Comparison of ENCODE assay signal across 11 mouse cellular contexts in genomic region chr5:144159137-144159536, GRCm38 (mm10). TPM values are rescaled to one million over a fixed set of nuclear protein-coding genes. Genes with fewer than 3 reads are reported as not detected.
A peak's percentile ranks its signal among the peaks of the same experiment; 100 is the strongest.
DNase-seq lines count a peak whose midpoint lies in the region; ATAC-seq and TF ChIP-seq lines count a peak whose summit lies in the region.
"Had no signal": no experiment of that assay in that cellular context is flagged by ENCODE, and none has a peak within 500 bp of the region (broad histone marks: within the 10 kb centered on the region; RNA-seq: fewer than 3 reads in every experiment).

No protein-coding gene starts in this region.

- peak overlapping the region; percentile 25; the same call in 1 of the 2 replicates for H3K27ac ChIP-seq in heart, embryonic 12.5 days (ENCODE audit: poor library complexity, severe bottlenecking)
- peak overlapping the region; percentile 44 for H3K27ac ChIP-seq in lung, postnatal 0 days (ENCODE audit: low read length)
- H3K27ac ChIP-seq in hindbrain, embryonic 14.5 days: 0 out of 2 replicates have a peak overlapping the region, but pooled peaks have one; percentile 54
- peak overlapping the region; percentile 81; the same call in 1 of the 2 replicates for H3K27ac ChIP-seq in stomach, embryonic 14.5 days (ENCODE audit: low read length)
- H3K27ac ChIP-seq in liver, postnatal 0 days (ENCODE audit: low read depth): no peak overlapping the region
- H3K27ac ChIP-seq: liver, embryonic 15.5 days had no signal

- H3K4me2 ChIP-seq in heart, embryonic 12.5 days: no peak overlapping the region
- no peak overlapping the region for H3K4me2 ChIP-seq in lung, postnatal 0 days (replicated peaks; ENCODE audit: low read depth, low read length)
- no peak overlapping the region for H3K4me2 ChIP-seq in hindbrain, embryonic 14.5 days (replicated peaks)
- no peak overlapping the region for H3K4me2 ChIP-seq in stomach, embryonic 14.5 days (replicated peaks; ENCODE audit: low read depth, low read length)
- H3K4me2 ChIP-seq in liver, postnatal 0 days (ENCODE audit: low read depth, low read length): no peak overlapping the region
- H3K4me2 ChIP-seq: liver, embryonic 15.5 days had no signal

- intact Hi-C loops in heart, postnatal 36 days (cut with DNase I): no loop called here

- peaks cover 29% of the 10 kb centered on the region for H3K36me3 ChIP-seq in heart, embryonic 12.5 days
- no peaks in the 10 kb centered on the region for H3K36me3 ChIP-seq in lung, postnatal 0 days (ENCODE audit: insufficient read depth, low read length)
- H3K36me3 ChIP-seq in hindbrain, embryonic 14.5 days (replicated peaks; ENCODE audit: control insufficient read depth, insufficient read depth): peaks cover 46% of the 10 kb centered on the region
- peaks cover 7% of the 10 kb centered on the region; the same call in 1 of the 2 replicates for H3K36me3 ChIP-seq in stomach, embryonic 14.5 days (ENCODE audit: control insufficient read depth, insufficient read depth, low read length)
- peaks cover 21% of the 10 kb centered on the region for H3K36me3 ChIP-seq in liver, postnatal 0 days (replicated peaks; ENCODE audit: insufficient read depth, low read length)

- ATAC-seq in heart, embryonic 12.5 days (ENCODE audit: insufficient number of reproducible peaks, low FRiP score): no peak
- ATAC-seq in lung, postnatal 0 days: peak; percentile 42; the same call in 1 of the 2 replicates
- ATAC-seq in hindbrain, embryonic 14.5 days (ENCODE audit: low FRiP score): no peak
- ATAC-seq in stomach, embryonic 14.5 days (ENCODE audit: insufficient number of reproducible peaks, insufficient read depth, low FRiP score, low read depth): no peak
- ATAC-seq in liver, postnatal 0 days: no peak
- ATAC-seq: CD4-positive, CD25-positive, alpha-beta regulatory T cell, adult 4 months had no signal

- H3K9ac ChIP-seq in heart, embryonic 12.5 days: no peak overlapping the region
- no peak overlapping the region for H3K9ac ChIP-seq in lung, postnatal 0 days (replicated peaks; ENCODE audit: low read depth)
- no peak overlapping the region for H3K9ac ChIP-seq in hindbrain, embryonic 14.5 days
- no peak overlapping the region for H3K9ac ChIP-seq in stomach, embryonic 14.5 days (replicated peaks; ENCODE audit: low read depth, low read length)
- H3K9ac ChIP-seq in liver, postnatal 0 days (replicated peaks): no peak overlapping the region
- H3K9ac ChIP-seq: liver, embryonic 15.5 days had no signal

- no peaks in the 10 kb centered on the region for H3K9me3 ChIP-seq in heart, embryonic 12.5 days (replicated peaks)
- H3K9me3 ChIP-seq in lung, postnatal 0 days (ENCODE audit: low read length): no peaks in the 10 kb centered on the region
- no peaks in the 10 kb centered on the region for H3K9me3 ChIP-seq in hindbrain, embryonic 14.5 days (ENCODE audit: control insufficient read depth, low read length)
- no peaks in the 10 kb centered on the region for H3K9me3 ChIP-seq in stomach, embryonic 14.5 days (ENCODE audit: control insufficient read depth, low read depth, low read length)
- H3K9me3 ChIP-seq in liver, postnatal 0 days (ENCODE audit: low read length): no peaks in the 10 kb centered on the region
- H3K9me3 ChIP-seq: liver, embryonic 15.5 days had no signal

- WGBS in heart, embryonic 12.5 days: 87% methylated on average over 8 of the region's 8 CpGs
- 74% methylated on average over 8 of the region's 8 CpGs for WGBS in lung, postnatal 0 days
- WGBS in hindbrain, embryonic 14.5 days: 87% methylated on average over 8 of the region's 8 CpGs
- 83% methylated on average over 8 of the region's 8 CpGs for WGBS in stomach, embryonic 14.5 days
- 86% methylated on average over 8 of the region's 8 CpGs for WGBS in liver, postnatal 0 days (ENCODE audit: insufficient replicate concordance)

- no peak for TF ChIP-seq CTCF in lung, postnatal 0 days (IDR thresholded peaks at IDR 0.05)
- TF ChIP-seq CTCF in liver, postnatal 0 days (IDR thresholded peaks at IDR 0.05; ENCODE audit: low read depth): no peak

- no peaks in the 10 kb centered on the region for H3K27me3 ChIP-seq in heart, embryonic 12.5 days (replicated peaks)
- H3K27me3 ChIP-seq in lung, postnatal 0 days (replicated peaks; ENCODE audit: insufficient read depth, low read length): no peaks in the 10 kb centered on the region
- H3K27me3 ChIP-seq in hindbrain, embryonic 14.5 days (ENCODE audit: control insufficient read depth, insufficient read depth, low read length): no peaks in the 10 kb centered on the region
- no peaks in the 10 kb centered on the region for H3K27me3 ChIP-seq in stomach, embryonic 14.5 days (ENCODE audit: control insufficient read depth, insufficient read depth, low read length)
- no peaks in the 10 kb centered on the region for H3K27me3 ChIP-seq in liver, postnatal 0 days (ENCODE audit: insufficient read depth, low read length)
- H3K27me3 ChIP-seq: liver, embryonic 15.5 days; Patski had no signal

- TF ChIP-seq EP300 in lung, postnatal 0 days (IDR thresholded peaks at IDR 0.05): no peak
- no peak for TF ChIP-seq EP300 in liver, postnatal 0 days (IDR thresholded peaks at IDR 0.05; ENCODE audit: low read depth)

- no peak for DNase-seq in heart, postnatal 36 days
- DNase-seq in lung, postnatal 0 days (ENCODE audit: low spot score): peak; percentile 33
- no peak for DNase-seq in lung, postnatal 36 days
- no peak for DNase-seq in hindbrain, embryonic 14.5 days (ENCODE audit: low spot score)
- DNase-seq in right cerebral cortex, postnatal 10 days (ENCODE audit: low spot score in 2 of 2): no peak
- DNase-seq in liver, postnatal 0 days: no peak

- peaks cover 28% of the 10 kb centered on the region for H3K4me1 ChIP-seq in heart, embryonic 12.5 days (replicated peaks)
- H3K4me1 ChIP-seq in lung, postnatal 0 days (ENCODE audit: insufficient read depth, low read depth, low read length): no peaks in the 10 kb centered on the region
- H3K4me1 ChIP-seq in hindbrain, embryonic 14.5 days (replicated peaks; ENCODE audit: control insufficient read depth, insufficient read depth, low read length): no peaks in the 10 kb centered on the region
- peaks cover 2% of the 10 kb centered on the region; the same call in 1 of the 2 replicates for H3K4me1 ChIP-seq in stomach, embryonic 14.5 days (ENCODE audit: control insufficient read depth, insufficient read depth, low read length)
- H3K4me1 ChIP-seq in liver, postnatal 0 days (ENCODE audit: insufficient read depth): no peaks in the 10 kb centered on the region

- no peak overlapping the region for H3K4me3 ChIP-seq in heart, embryonic 12.5 days
- H3K4me3 ChIP-seq in lung, postnatal 0 days (ENCODE audit: low read depth, low read length): no peak overlapping the region
- no peak overlapping the region for H3K4me3 ChIP-seq in hindbrain, embryonic 14.5 days (replicated peaks; ENCODE audit: low read length)
- H3K4me3 ChIP-seq in stomach, embryonic 14.5 days (ENCODE audit: low read depth, low read length): no peak overlapping the region
- H3K4me3 ChIP-seq in liver, postnatal 0 days (ENCODE audit: low read depth, low read length): no peak overlapping the region
- H3K4me3 ChIP-seq: liver, embryonic 15.5 days had no signal

RNA-seq across cellular contexts. Expression of gene Bhlha15, which starts 30.9 kb away (rescaled TPM):
- polyA plus RNA-seq in heart, embryonic 12.5 days (2016; fragmentation: Nextera tagmentation; extraction: Ambion mirVana): 0.26 and 0.46 TPM in 2 replicates
- total RNA-seq in heart, postnatal 36 days (2021): not detected
- polyA plus RNA-seq in lung, postnatal 0 days (2015; fragmentation: Nextera tagmentation; extraction: Ambion mirVana): 0.20 TPM in 1 of 2 replicates, not detected in the other
- 0.11 and 0.12 TPM in 2 replicates for polyA plus RNA-seq in hindbrain, embryonic 14.5 days (2014; fragmentation: Nextera tagmentation; extraction: Ambion mirVana)
- polyA plus RNA-seq in stomach, embryonic 14.5 days (2014; fragmentation: Nextera tagmentation; extraction: Ambion mirVana): 0.32 and 2.5 TPM in 2 replicates
- polyA plus RNA-seq in liver, postnatal 0 days (2015; fragmentation: Nextera tagmentation; extraction: Ambion mirVana): 0.16 and 0.19 TPM in 2 replicates

RNA-seq across cellular contexts. Expression of gene Lmtk2, which starts 58.9 kb away (rescaled TPM):
- 6.9 and 7.6 TPM in 2 replicates for polyA plus RNA-seq in heart, embryonic 12.5 days (2016; fragmentation: Nextera tagmentation; extraction: Ambion mirVana)
- 10 to 100 TPM; 26.0 to 27.2 TPM for total RNA-seq in heart, postnatal 36 days (2021)
- 4.5 and 4.7 TPM in 2 replicates for polyA plus RNA-seq in lung, postnatal 0 days (2015; fragmentation: Nextera tagmentation; extraction: Ambion mirVana)
- 10.8 and 11.2 TPM in 2 replicates for polyA plus RNA-seq in hindbrain, embryonic 14.5 days (2014; fragmentation: Nextera tagmentation; extraction: Ambion mirVana)
- polyA plus RNA-seq in stomach, embryonic 14.5 days (2014; fragmentation: Nextera tagmentation; extraction: Ambion mirVana): 5.2 and 5.6 TPM in 2 replicates
- 1.1 and 1.2 TPM in 2 replicates for polyA plus RNA-seq in liver, postnatal 0 days (2015; fragmentation: Nextera tagmentation; extraction: Ambion mirVana)
